Mouse (Mus musculus) urinary bladder, adult 18-20 months (tissue): Measurements from ENCODE around the gene Was.
"Not testable (repeated sequence)": the region's sequence is repeated elsewhere in the genome, so short reads cannot be mapped to it uniquely, and the experiment has no call there.

Experiments used
- DNase-seq, 2 experiments: peaks; one replicate each; pipeline ENCODE4 v3.0.0; 2022; ENCODE audit warnings: low spot score in 2 of 2, mixed read lengths in 2 of 2

Gene Was

DNA sequence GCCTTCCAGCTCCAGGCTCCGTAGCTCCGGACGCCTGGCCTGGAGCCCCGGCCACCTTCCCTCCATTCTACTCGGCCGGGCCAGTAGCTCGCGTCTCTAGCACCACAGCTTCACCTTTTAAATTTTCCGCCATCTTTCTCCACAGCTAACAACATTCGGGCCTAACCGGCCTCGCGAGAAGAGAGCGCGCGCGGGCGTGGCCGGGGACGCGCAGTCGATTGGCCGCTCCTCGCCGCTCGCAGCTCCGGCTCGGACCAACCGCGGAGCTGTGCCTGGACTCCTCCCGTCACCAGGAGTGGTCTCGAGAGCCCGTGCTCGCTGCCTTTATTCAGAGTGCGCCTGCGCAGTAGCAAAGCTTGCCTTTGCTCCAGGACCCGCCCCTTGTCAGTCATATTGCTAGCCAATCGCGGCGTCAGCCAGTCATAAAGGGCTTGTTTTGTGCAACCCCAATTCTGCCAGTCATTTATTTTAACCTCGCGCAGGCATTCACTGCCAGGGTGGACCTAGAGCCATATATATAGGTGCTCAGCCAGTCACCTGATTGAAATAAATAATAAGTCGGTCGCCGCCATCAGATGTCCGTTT lies 15.8 kb downstream of the Was start, which contains the start of gene Suv39h1:
Gene Suv39h1 (minus strand): TSS at position 331 of the 585 bp plus-strand sequence.
- DNase-seq, result peak; percentile 50 to 91

DNA sequence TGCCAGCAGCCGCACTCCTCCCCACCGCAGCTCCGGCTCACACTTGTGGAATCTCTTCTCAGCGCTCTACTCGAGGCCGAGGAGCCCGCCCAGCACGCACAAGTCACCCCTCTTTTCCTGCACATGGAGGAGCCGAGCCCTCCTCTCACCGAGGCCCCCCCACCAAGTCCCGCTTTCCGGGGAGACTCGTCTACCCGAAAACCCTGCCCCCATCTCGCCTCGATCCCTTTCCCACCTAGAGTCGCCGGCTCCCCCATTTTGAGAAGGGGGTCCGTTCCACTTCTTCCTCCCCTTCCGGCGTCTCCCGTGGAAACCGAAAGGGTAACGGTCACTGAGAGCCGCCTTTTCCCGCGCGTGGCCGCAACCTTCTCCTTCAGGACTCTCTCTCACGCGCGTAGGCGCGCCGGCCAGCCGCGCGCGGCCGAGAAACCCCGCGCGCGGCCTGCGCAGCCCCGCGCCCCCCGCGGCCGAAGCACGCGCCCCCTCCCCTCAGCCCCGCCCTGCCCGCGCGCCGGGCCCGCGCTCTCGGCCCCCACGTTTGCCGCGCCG lies 16.3 kb downstream of the Was start:
- DNase-seq, result peak in 1 of 2 experiments; percentile 8

DNA sequence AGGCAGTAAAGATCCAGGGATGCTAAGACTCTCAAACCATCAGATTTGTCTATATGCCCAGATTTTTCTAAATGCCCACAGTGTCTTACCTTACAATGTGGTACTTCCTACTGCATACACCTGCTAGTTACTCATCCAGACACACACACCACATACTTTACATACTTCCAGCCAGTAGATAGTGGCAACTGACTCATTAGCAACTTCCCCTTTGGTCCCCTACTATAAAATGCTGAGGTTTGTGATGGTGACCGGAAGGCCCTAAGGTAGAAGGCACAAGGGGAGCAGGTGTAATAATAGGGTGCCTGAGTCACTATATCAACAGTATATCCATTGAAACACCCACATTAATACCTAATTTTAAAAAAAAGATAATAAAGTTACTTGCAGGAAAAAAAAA lies 21.1 kb downstream of the Was start:
- DNase-seq, result no peak

DNA sequence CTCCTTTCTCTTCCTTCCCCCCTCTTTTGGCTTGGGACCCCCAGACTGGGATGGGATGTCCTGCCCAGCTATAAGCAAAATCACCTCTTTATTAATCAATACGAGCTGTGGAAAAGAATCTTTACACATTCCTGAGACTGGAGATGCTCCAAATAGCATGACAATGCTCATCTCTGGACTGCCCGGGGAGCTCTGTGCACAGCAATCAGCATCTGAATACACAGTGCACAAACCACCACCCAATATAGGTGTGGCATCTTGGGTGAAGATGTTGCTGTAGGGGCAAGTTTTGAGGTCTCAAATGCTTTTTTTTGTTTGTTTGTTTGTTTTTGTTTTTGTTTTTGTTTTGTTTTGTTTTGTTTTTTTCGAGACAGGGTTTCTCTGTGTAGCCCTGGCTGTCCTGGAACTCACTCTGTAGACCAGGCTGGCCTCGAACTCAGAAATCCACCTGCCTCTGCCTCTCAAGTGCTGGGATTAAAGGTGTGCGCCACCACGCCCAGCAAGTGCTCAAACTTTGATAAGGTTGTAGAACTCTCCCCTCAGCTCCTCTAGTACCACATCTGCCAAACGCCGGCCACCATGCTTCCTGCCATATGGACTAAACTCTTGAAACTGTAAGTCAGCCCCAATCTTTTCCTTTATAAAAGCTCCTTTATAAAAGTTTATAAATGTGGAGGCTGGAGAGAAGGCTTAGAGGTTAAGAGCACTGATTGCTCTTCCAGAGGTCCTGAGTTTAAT lies 39.1 kb downstream of the Was start:
- not testable (repeated sequence) for DNase-seq

DNA sequence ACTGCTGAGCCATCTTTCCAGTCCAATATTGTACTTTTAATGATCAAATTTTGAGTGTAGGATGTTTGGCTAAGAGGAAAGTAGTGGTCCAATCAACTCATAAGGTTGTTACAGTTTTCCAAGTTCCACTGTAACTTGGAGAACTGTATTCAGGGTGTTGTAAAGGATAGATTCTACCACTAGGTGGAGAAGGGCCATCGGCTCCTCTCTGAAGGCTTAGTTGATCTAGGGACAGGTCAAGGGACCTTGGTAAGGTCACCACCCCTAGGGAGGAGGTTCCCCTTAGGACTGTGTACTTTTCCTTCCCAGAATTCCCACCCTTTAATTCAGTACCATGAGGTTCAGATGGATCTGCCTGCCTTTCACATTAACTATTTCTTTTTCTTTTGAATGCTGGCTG lies 57.3 kb downstream of the Was start:
- no peak for DNase-seq
